Mouse (Mus musculus) hindbrain, embryonic 16.5 days (tissue): ENCODE measurements at regions not wholly inside any gene's neighbourhood (a gene's known extent, or its start where the extent isn't known, plus 50 kb on each side); places are given as distances from the start of the nearest gene placed in this dataset.

Experiments used
- ATAC-seq: fragments of 200-750 bp; cut with Nextera tagmentation; 2 replicates; pipeline ENCODE4 v1.8.0; 2017; ENCODE audit warnings: moderate TSS enrichment, moderate library complexity
- H3K27ac ChIP-seq: fragments of 300-500 bp; sonication (generic); 2 replicates; pipeline ENCODE4 v1.5.1; 2014; ENCODE audit warnings: low read depth, mild to moderate bottlenecking, control low read depth, low read length, moderate library complexity
- H3K27me3 ChIP-seq: fragments of 300-500 bp; sonication (generic); replicated peaks from 2 replicates; pipeline ENCODE4 v1.6.1; 2014; ENCODE audit warnings: low read length; ENCODE audit not compliant: control insufficient read depth, insufficient read depth
- H3K36me3 ChIP-seq: fragments of 300-500 bp; sonication (generic); 2 replicates; pipeline ENCODE4 v1.6.1; 2014; ENCODE audit warnings: mild to moderate bottlenecking, low read length, moderate library complexity, mixed read lengths; ENCODE audit not compliant: control insufficient read depth, insufficient read depth
- H3K4me1 ChIP-seq: fragments of 300-500 bp; sonication (generic); 2 replicates; pipeline ENCODE4 v1.6.1; 2014; ENCODE audit warnings: low read depth, low read length; ENCODE audit not compliant: control insufficient read depth, insufficient read depth
- H3K4me2 ChIP-seq: fragments of 300-500 bp; sonication (generic); 2 replicates; pipeline ENCODE4 v1.6.1; 2014; ENCODE audit warnings: mild to moderate bottlenecking, low read length, control low read depth, moderate library complexity
- H3K4me3 ChIP-seq: fragments of 300-500 bp; sonication (generic); 2 replicates; pipeline ENCODE4 v1.5.1; 2014; ENCODE audit warnings: mild to moderate bottlenecking, low read length, control low read depth, moderate library complexity
- H3K9ac ChIP-seq: fragments of 300-500 bp; sonication (generic); 2 replicates; pipeline ENCODE4 v1.6.1; 2014; ENCODE audit warnings: low read depth, mild to moderate bottlenecking, control low read depth, low read length, moderate library complexity
- H3K9me3 ChIP-seq: fragments of 300-500 bp; sonication (generic); 2 replicates; pipeline ENCODE4 v1.6.1; 2014; ENCODE audit warnings: mild to moderate bottlenecking, low read length, moderate library complexity; ENCODE audit not compliant: control insufficient read depth
- WGBS: fragments of 180-500 bp; shearing (Covaris S2); extraction: QIAGEN DNeasy Blood & Tissue Kit; methylation state at CpG from one replicate; pipeline ENCODE4 v1.1.7; 2014; 5-methylcytosine and 5-hydroxymethylcytosine counted together

DNA sequence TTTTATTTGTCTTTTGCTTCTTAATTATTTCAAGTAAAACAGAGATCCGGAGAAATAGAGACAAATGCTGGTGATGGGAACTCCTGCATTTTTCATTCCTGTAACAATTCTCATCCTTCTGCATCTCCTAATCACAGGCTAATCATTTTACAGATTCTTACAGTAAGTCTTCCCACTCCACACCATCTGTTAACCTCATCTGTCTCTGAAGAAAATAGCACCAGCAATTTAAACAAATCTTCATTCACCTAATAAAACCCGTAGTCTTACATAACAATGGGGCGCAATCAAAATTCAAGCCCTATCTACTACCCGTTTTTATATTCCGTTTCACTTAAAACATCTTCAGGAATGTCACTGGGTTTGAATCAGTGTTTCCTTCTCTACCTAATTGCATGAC is 960.6 kb upstream of the Flrt2 start:
- no peak overlapping the region for H3K4me3 ChIP-seq
- H3K9ac ChIP-seq, result no peak overlapping the region
- ATAC-seq, result no peak
- peaks cover 3% of the 10 kb centered on the region; the same call in 1 of the 2 replicates for H3K4me1 ChIP-seq
- H3K27ac ChIP-seq, result no peak overlapping the region
- no peaks in the 10 kb centered on the region for H3K9me3 ChIP-seq
- WGBS, result 76% methylated on average over 5 of the region's 5 CpGs
- no peaks in the 10 kb centered on the region for H3K27me3 ChIP-seq
- no peaks in the 10 kb centered on the region for H3K36me3 ChIP-seq
- H3K4me2 ChIP-seq, result no peak overlapping the region

DNA sequence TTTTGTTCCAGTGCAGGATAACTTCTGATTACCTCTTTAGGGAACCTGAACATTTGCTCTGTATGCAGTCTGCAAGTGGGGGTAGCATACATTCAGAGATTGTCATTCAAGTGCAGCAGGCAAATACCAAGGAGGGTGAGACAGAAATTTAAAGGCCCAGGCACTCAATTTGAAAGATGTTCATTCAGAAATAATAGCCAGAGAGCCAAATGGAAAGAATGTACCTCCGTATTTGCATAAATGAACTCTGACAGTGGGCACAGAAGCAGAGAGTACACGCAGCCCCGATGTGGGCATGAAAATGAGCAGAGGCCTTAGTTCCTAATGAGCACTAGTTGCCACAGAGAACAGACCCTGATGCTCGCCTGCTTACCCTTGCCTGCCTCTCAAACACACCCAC is 958.8 kb upstream of the Flrt2 start:
- Histone ChIP-seq H3K4me3 (no peak overlapping the region), H3K36me3 (no peaks in the 10 kb centered on the region), H3K27me3 (no peaks in the 10 kb centered on the region), H3K9ac (no peak overlapping the region), H3K9me3 (no peaks in the 10 kb centered on the region), H3K4me1 (peaks cover 3% of the 10 kb centered on the region; the same call in 1 of the 2 replicates), H3K4me2 (no peak overlapping the region), H3K27ac (no peak overlapping the region)
- WGBS, result 36% methylated on average over 4 of the region's 4 CpGs
- no peak for ATAC-seq

DNA sequence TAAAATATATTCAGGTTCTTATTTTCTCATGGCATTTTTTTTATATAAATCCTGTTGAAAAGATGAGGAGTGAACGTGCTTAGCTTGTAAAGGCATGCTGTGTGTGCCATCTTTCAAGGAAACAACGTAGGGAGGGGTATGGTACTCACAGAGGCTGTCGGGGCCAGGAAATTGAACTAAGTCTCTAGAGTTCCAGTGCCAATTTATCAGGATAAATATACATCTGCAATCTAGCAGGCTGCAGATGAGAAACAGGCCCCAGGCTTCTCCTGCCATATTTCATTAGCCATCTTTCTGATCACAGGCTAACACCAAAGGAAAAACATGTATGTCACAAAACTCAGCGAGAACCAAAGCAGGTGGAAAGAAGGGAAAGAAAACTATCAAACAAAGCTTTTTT is 954.8 kb upstream of the Flrt2 start:
- no peak for ATAC-seq
- Histone ChIP-seq H3K4me1 (peaks cover 3% of the 10 kb centered on the region; the same call in 1 of the 2 replicates), H3K9me3 (no peaks in the 10 kb centered on the region), H3K27me3 (no peaks in the 10 kb centered on the region), H3K4me2 (no peak overlapping the region), H3K9ac (no peak overlapping the region), H3K27ac (no peak overlapping the region), H3K4me3 (no peak overlapping the region), H3K36me3 (no peaks in the 10 kb centered on the region)
- 58% methylated on average over 4 of the region's 4 CpGs for WGBS

DNA sequence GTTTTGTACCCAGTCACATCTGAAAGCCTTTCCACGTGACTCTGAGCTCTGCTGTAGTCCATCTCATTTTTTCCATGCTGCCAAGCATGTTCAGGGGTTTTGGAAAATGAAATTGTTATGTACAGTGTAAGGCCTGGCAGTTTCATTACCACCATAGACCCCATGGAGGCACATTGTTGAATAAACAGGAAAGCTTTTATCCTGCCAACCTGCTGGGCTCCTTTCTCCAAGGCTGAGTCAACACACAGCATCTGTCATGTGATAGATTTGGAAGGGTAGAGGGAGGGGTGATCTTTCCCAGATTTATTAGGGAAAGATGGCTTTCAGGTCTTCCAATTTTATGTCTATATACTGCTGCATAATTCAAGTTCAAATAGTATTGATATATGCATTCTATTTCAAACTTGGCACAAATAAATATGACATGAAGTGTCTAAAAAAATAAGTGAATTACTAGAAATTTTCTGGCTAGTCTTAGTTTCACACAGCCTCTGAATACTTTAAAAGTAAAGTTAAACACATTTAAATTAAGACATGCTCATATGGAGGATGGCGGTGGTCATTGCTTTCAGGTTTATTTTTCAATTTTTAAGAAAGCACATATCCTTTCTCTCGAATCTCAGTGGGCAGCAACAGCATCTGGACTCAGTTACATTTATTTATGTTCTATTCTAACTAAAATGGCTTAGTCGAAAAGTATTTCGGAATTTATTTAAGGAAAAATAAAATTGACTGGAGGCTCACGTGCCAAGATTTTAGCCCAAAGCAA is 942.1 kb upstream of the Flrt2 start:
- Histone ChIP-seq H3K9ac (no peak overlapping the region), H3K4me1 (no peaks in the 10 kb centered on the region), H3K9me3 (no peaks in the 10 kb centered on the region), H3K4me2 (no peak overlapping the region), H3K36me3 (no peaks in the 10 kb centered on the region), H3K4me3 (no peak overlapping the region), H3K27me3 (no peaks in the 10 kb centered on the region), H3K27ac (no peak overlapping the region)
- ATAC-seq, result no peak
- WGBS, result 79% methylated on average over 6 of the region's 6 CpGs

DNA sequence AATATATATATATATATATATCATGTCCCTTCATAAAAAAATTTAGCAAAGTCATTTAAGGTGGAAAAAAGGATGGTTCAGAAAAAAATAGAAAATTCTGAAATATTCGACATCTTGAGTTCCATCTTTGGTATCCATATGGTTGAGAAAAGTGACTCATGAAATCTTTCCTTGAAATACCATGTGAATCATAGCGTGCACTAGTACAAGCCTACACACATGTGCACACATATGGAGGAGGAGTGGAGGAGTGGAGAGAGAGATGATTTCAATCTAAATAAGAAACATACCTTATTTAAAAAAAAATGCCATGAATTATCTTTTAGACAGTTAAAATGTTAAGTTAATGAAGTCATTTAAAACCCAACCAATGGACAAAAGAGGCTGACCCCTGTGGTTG is 936.3 kb upstream of the Flrt2 start:
- H3K27ac ChIP-seq, result no peak overlapping the region
- H3K36me3 ChIP-seq, result no peaks in the 10 kb centered on the region
- no peak for ATAC-seq
- H3K27me3 ChIP-seq, result no peaks in the 10 kb centered on the region
- H3K4me3 ChIP-seq, result no peak overlapping the region
- H3K4me2 ChIP-seq, result no peak overlapping the region
- no peaks in the 10 kb centered on the region for H3K9me3 ChIP-seq
- no peaks in the 10 kb centered on the region for H3K4me1 ChIP-seq
- no peak overlapping the region for H3K9ac ChIP-seq
- WGBS, result 95% methylated on average over 2 of the region's 2 CpGs

DNA sequence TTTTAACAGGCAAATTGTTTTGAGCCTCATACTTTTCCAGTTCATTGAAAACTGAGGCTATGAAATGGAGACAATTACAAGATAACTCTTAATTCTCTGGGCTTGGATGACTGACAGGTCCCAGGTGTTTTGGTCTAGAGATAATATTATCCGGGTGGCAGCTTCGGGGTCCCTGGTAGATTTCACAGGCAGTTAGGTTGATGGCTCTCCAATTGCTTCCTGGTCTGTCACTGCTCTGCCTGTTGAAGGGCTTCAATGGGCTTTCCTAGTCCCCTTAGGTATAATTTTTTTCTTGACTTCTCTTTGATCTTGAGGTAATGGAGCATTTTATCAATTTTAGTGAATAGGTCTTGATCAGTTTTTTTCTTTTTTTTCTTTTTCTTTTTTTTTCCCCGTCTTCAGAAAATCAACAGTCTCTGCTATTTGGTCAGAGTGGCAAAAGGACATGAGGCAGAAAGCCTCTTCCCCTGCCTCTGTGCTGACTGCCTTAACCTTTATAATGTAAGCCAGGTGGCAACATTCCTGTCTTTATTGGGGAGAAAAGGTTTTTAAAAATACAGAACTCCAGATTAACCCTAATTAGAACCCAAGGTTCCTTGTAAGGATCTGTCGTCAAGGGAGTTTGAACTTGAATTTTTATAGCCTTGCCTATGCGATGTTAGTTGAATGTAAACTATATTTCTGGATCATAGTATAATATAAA is 896.0 kb upstream of the Flrt2 start:
- H3K4me2 ChIP-seq, result no peak overlapping the region
- H3K27ac ChIP-seq, result no peak overlapping the region
- no peaks in the 10 kb centered on the region for H3K27me3 ChIP-seq
- no peaks in the 10 kb centered on the region for H3K4me1 ChIP-seq
- H3K4me3 ChIP-seq, result no peak overlapping the region
- no peak overlapping the region for H3K9ac ChIP-seq
- no peaks in the 10 kb centered on the region for H3K36me3 ChIP-seq
- 65% methylated on average over 5 of the region's 5 CpGs for WGBS
- no peak for ATAC-seq
- H3K9me3 ChIP-seq, result no peaks in the 10 kb centered on the region

DNA sequence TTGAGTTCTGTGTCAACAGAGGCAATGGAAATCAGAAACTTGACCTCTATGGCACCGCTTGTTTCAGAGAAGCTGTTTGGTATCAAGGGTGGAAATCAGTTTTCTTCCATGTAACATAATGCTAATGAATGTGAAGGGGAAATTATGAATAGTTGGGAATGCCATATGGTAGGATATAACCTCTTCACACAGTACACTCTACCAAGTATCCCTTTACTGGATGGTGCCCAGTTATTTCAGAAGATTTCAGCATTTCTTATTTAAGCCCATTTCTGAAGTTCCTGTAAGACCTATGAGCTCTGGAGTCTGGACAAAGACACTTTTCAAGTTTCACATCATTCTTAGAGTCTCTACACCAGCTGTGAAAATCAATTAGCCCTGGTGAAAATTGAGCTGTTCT is 887.3 kb upstream of the Flrt2 start:
- Histone ChIP-seq H3K9ac (no peak overlapping the region), H3K27ac (no peak overlapping the region), H3K36me3 (no peaks in the 10 kb centered on the region), H3K27me3 (no peaks in the 10 kb centered on the region), H3K4me3 (no peak overlapping the region), H3K4me1 (no peaks in the 10 kb centered on the region), H3K9me3 (no peaks in the 10 kb centered on the region), H3K4me2 (no peak overlapping the region)
- no peak for ATAC-seq
- 81% methylated on average over 1 of the region's 1 CpGs for WGBS

DNA sequence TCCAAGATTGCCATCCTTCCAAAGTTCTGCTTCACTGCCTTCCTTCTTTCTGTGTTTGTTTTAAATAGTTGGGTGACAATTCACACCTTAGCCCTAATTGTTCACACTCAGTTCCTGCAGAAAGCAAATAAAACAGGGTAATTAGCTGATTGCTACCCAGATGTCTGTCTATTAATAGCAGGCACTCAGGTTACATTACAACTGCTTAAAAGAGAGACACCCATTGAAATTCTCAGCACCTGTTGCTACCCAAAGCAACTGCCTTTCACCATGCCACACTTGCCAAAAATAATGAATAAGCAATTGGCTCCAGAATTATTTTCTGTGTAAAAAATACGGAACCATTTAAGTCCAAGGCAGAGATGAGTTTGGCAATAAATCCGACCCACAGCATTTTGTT is 860.6 kb upstream of the Flrt2 start:
- Histone ChIP-seq H3K36me3 (no peaks in the 10 kb centered on the region), H3K4me1 (no peaks in the 10 kb centered on the region), H3K9me3 (no peaks in the 10 kb centered on the region), H3K27me3 (no peaks in the 10 kb centered on the region), H3K4me3 (no peak overlapping the region), H3K27ac (no peak overlapping the region), H3K9ac (no peak overlapping the region), H3K4me2 (no peak overlapping the region)
- WGBS, result 80% methylated on average over 2 of the region's 2 CpGs
- ATAC-seq, result no peak

DNA sequence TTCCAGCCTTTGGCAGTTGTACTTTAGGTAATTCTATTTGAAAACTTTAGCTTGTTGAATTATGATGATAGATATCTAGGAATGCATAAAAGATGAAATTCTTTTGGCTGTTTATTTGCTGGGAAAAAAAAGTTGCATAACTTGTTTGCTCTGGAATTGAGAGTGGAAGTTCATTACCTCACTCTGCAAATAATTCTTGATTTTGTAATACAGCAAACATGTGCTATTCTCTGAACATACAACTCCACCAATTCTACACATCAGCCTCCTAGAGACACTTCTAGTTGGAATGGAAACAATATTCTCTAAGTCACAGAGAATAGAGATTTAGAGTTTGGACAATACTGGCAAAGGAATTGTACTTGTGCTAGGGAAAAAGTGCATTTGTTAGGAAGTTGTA is 829.3 kb upstream of the Flrt2 start:
- H3K4me2 ChIP-seq, result no peak overlapping the region
- H3K9me3 ChIP-seq, result no peaks in the 10 kb centered on the region; the same call in 1 of the 2 replicates
- ATAC-seq, result no peak
- no peak overlapping the region for H3K27ac ChIP-seq
- no peaks in the 10 kb centered on the region for H3K4me1 ChIP-seq
- H3K9ac ChIP-seq, result no peak overlapping the region
- H3K27me3 ChIP-seq, result no peaks in the 10 kb centered on the region
- no peak overlapping the region for H3K4me3 ChIP-seq
- no peaks in the 10 kb centered on the region for H3K36me3 ChIP-seq
